Mouse (Mus musculus) kidney, postnatal 14 days (tissue): ENCODE data around the gene Eloa.
"Not testable (repeated sequence)": the region's sequence is repeated elsewhere in the genome, so short reads cannot be mapped to it uniquely, and the experiment has no call there.

Experiments used
- DNase-seq: peaks from one replicate; pipeline ENCODE4 v3.0.0; 2022; ENCODE audit warnings: mixed read lengths

The Eloa gene

DNA sequence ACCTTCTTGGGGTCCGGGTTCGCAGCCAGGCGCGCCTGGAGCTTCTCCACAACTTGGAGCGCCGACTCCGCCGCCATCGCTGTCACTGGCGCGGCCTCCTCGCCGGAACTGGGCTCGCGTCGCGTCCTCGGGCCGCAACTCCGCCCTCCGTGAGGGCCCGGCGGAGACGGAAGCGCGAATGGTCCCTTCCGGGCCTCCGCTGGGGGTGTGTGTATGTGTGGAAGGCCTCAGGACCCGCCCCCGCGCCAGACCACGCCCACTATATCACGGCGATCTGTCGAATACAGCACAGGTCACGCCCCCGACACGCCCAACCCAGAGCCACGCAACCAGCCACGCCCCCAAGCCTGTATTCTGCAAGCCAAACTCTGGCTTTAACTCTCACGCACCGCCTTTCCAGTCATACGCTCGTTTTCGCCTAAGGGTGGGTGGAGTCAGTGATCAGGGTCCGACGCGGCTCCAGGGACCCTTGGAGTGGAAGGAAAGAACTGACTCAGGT, at the start of gene Eloa:
Eloa (minus strand) TSS at position 215 of the 499 bp plus-strand sequence.
- DNase-seq = peak; percentile 100

DNA sequence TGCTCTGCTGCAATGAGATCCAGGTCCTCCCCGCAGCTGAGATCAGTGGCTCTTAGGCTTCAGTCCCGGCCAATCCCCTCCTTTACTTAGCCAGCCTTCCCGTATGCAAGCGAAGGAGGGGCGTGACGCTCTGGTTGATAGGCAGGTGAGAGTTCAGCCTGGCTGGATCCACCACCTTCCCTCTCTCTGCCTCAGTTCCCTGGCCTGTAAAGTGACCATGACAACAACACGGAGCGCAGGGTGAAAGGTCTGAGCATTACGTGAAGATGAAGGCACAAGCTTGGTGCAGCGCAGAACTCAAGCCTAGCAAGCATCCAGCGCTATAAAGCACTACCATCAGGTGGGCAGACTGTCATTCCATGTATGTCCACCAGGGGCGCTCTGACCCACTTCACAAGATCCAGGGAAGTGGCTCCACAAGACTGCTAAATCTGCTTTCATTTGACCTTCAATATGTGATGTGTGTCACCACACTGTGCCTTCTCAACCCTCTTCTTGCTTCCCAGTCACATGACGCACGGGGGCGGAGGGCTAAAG, 49.7 kb upstream of the Eloa start:
- peak; percentile 86 for DNase-seq

GRCm38 (mm10) chr4:136070592-136070991, 49.0 kb upstream of the Eloa start:
- DNase-seq = no peak

DNA sequence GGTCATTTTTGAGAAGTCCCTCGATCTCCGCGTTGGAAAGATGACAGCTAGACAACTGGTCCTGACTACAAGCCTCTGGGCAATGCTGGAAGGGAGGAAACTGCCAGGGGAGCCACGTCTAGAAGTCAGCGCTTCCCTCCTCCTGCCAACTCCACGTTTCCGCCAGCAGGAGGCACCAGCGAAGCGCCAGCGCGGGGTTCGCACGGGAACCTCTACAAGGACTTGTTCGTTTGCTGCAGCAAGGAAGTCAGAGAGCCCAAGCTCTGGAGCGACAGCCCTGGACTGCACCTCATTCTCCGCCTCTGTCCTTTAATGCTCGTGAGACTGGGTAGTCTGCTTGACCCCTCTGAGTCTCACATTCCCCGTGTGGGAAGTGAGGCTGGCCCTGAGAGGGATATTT, 48.4 kb upstream of the Eloa start:
- DNase-seq = peak; percentile 89

- no peak for DNase-seq
These were observed 47.8 kb upstream of the Eloa start for GRCm38 (mm10) chr4:136069313-136069712.

DNA sequence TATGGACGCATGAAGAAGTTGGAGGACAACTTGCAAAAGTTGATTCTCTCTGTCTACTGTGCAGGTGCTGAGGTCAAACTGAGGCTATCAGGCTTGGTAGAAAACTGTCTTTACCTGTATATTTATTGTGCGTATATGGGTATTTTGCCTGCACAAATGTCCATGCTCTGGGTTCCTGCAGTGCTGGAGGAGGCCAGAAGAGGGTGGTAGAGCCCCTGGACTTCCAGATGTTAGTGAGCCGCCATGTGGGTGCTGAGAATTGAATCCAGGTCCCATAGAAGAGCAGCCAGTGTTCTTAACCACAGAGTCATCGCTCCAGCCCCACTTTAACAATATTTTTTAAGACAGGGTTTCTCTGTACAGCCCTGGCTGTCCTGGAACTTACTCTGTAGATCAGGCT, 41.6 kb upstream of the Eloa start:
- DNase-seq = no peak

DNA sequence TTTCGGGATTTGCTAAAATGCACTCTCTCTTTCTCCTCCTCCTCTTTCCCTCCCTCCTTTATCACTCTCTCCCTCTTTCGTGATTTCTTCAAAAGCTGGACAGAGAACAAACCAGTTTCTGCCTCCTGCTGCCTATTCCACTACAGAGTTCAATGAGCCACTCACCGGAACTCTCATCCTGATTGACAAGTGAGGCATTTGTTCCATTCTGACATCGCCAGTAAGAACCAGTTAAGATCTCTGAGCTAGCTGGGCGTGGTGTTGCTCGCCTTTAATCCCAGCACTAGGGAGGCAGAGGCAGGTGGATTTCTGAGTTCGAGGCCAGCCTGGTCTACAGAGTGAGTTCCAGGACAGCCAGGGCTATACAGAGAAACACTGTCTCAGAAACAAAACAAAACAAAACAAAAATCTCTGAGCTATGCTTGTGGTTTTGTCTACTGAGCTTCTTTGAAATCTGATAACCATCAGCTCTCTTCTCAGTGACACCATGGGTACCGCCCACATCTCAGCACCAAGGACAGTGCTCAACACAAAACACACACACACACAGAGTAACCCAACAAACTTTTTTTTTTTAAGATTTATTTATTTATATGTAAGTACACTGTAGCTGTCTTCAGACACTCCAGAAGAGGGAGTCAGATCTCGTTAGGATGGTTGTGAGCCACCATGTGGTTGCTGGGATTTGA, 38.4 kb upstream of the Eloa start:
- not testable (repeated sequence) for DNase-seq

- no peak for DNase-seq
These were observed 36.4 kb upstream of the Eloa start for GRCm38 (mm10) chr4:136057916-136058315.

DNA sequence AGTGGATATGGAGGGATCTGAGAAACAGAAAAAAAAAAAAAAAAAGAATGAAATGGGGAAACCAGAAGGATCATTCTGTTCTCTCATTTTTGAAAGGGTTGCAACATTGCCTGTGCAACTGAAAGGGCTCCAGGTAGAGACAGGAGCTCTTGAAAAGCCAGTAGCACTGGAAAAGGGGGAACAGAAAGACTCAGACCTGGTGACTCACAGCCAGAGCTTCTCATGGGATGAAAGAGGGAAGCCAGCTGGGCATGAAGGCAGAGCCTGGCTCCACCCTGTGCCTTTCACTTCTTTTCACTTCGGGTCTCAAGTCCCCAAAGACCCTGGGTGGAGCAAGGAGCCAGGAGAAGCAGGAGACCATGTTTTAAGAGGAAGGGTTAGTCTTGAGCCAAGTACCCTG, 34.5 kb upstream of the Eloa start:
- no peak for DNase-seq

DNA sequence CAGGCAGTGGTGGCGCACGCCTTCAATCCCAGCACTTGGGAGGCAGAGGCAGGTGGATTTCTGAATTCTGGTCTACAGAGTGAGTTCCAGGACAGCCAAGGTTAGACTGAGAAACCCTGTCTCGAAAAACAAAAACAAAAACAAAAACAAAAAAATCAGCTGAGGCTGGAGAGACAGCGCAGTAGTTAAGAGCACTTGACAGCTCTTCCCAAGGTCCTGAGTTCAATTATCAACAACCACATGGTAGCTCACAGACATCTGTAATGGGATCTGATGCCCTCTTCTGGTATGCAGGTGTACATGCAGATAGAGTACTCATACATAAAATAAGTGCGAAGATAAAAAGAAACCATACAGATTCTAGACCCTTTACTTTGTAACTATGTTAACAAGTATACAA, 32.3 kb upstream of the Eloa start:
- no peak for DNase-seq

DNA sequence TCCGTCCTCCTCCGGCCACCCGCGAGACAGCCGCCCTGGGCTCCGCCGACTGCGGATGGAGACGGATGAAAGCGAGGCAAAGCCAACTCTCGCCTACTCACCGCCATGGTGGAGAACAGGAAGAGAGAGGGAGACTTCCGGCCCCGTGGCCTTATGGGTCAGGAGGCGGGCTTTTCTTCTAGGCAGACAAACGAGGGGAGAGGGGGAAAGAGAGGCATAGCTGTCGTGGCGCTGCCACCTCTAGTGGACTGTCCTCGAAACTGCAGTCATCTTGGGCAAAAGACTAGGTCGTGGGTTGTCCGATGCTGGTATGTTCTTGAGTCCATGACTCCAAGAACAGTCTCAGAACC, 31.7 kb upstream of the Eloa start, which contains the start of gene Rpl11:
Rpl11 (minus strand) TSS at position 182 of the 350 bp plus-strand sequence.
- peak; percentile 95 for DNase-seq

DNA sequence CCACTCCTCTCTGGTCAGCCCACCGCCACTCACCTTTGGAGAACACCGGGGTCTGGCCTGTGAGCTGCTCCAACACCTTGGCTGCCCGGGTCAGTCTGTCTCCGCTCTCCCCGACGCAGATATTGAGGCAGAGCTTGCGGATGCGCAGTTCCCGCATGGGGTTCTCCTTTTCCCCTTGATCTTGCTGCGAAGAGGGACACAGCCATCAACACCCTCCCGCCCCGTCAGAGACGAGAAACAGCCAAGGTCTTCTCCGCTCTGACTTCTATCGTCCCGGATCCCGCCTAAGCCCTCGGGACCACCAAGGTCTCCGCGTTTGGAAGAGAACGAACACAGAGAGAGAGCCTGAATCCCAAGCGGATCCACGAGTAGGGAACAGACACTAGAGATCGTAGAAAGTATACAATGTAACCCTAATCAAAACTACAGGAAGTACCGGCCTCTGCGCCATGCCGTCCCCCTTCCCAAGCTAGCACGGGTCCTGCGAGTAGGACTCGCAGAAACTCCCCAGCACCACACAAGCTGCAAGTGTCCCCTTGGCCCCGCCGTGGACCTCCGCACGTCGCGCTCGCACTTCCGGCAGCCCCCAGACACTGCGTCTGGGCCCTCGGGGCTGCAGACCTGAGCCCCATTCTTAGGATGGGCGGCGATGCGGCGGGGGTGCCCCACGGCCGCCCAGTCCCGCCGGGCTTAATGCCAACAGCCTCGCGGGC, 31.1 kb upstream of the Eloa start:
- DNase-seq = no peak

GRCm38 (mm10) chr4:136052060-136052459, 30.5 kb upstream of the Eloa start:
- DNase-seq = no peak

DNA sequence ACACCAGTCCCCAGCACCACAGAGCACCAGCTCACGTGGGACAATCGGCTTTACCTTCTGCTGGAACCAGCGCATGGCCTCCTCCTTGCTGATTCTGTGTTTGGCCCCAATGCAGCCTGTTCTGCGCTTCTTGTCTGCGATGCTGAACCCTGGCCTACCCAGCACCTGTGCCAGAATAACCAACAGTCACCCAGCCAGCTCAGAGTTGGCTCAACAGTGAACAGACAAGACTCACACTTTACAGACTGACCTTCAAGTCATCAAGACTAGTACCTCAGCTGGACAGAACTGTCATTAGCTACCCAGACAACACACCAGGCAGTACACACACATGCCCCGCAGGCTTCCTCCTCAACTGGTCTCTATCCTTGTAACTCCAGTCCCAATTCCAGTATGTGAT, 28.7 kb upstream of the Eloa start:
- DNase-seq = no peak

GRCm38 (mm10) chr4:136048291-136049032, 26.9 kb upstream of the Eloa start:
- no peak for DNase-seq

GRCm38 (mm10) chr4:136047626-136048025, 26.1 kb upstream of the Eloa start:
- no peak for DNase-seq

DNA sequence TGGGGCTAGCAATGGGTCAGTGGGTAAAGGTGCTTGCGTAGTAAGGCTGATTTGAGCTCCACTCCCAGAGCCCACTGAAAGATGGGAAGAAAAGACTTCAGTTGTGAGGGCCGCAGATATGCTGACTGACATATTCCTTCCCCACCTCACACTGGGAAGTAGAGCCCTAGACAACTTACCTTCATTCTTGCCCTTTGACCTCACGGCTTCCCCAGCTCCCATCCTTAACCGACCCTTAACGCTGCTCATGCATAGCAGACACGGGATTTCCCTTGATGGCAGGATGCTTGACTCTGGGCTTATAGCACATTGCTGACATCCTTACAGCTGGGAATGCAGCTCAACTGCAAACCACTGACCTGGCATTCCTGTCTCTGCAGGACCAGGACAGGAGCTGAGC, 25.3 kb upstream of the Eloa start:
- DNase-seq = no peak

DNA sequence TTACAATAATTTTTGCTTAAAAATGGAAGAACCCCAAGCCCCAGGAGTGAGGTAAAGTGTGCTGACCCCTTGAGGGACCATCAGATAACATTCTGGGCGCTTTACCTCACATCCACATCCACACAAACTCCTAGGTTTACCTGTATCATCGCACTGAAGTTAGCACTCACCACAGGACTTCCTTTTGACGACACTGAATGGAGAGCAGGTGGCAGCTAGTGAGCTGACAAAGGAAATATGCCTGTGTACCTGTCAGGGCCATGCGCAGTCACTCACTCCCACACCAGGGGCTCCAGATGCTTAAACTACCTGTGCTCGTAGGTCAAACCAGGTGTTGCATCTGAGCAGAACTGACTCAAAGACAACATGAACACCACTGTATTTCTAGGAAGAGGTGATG, 23.5 kb upstream of the Eloa start:
- no peak for DNase-seq

GRCm38 (mm10) chr4:136043784-136044400, 22.3 kb upstream of the Eloa start:
- no peak for DNase-seq

DNA sequence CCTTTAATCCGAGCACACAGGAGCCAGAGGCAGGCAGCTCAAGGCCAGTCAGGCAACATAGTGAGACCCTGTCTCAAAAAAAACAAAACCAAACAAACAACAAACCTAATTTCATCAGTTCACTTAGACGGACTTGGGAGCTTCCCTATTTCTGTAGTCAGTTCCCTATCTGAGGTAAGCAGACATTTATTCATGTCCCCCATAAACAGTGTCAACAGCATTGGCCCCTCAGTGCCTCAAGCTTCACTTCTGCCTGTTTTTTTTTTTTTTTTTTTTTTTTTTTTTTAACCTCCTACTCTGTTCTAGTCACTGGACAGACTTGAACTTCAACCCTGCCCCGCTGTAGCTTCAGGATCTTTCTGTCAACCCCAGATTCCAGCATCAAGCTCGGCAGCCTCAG, 13.5 kb upstream of the Eloa start:
- DNase-seq = no peak

- no peak for DNase-seq
These were observed 11.7 kb upstream of the Eloa start for GRCm38 (mm10) chr4:136033231-136033630.

DNA sequence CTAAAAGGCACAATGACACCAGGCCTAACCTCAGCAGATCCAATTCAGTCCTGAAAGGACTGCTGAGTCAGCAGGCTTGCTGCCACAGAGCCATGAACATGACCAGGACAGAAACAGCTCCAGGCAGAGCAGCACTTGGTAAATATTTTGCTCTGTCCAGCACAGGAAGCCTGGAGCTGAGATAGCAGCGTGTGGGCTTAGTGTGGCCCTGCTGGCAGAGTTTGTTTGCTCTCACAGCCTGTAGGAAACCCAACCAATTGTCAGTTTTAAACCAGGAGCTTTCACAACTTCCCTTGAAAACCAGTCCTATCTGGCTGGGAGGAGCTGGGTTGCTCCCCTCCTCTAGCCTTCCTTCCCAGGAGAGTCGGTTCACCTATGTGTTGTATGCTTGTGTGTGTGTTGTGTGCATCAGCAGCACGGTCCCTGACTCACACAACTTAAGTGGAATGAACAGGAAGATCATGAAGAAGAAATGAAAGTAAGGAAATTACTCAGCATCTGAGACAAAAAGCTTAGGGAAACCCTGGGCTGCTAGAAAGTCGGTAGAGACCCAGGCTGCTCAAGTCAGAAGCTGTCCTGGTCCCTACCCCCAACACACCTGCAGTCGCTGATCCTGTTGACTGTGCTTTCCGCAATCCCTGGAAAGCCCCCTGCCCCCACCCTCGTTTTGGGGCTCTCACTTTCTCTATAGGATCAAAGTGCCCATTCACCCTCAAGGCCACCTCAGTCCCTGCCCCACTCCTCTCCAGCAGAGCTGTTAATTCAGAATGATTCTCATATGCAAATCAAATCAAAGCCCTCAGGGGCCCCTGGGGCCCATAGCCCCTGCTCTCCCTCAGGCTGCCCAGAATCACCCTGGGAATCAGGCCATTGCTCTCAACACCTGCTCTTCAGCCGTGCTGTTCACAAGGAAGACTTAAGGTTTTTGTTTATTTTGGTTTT, 9.7 kb upstream of the Eloa start:
- DNase-seq = peak; percentile 56
